Mouse (Mus musculus) lung, embryonic 15.5 days (tissue): ENCODE data around the gene Supt4a. TPM values are rescaled to one million over a fixed set of nuclear protein-coding genes. Genes with fewer than 3 reads are reported as not detected.

Source experiments
- ATAC-seq: fragments of 200-750 bp; cut with Nextera tagmentation; 2 replicates; pipeline ENCODE4 v1.8.0; 2017; ENCODE audit warnings: moderate number of reproducible peaks, borderline replicate concordance; ENCODE audit not compliant: low FRiP score, low TSS enrichment; ENCODE audit errors: extremely low read depth
- H3K27ac ChIP-seq: fragments of 300-500 bp; sonication (generic); 2 replicates; pipeline ENCODE4 v1.5.1; 2015; ENCODE audit warnings: moderate library complexity, mild to moderate bottlenecking, inconsistent platforms
- H3K27me3 ChIP-seq: fragments of 300-500 bp; sonication (generic); 2 replicates; pipeline ENCODE4 v1.6.1; 2015; ENCODE audit warnings: inconsistent platforms
- H3K36me3 ChIP-seq: fragments of 300-500 bp; sonication (generic); 2 replicates; pipeline ENCODE4 v1.6.1; 2015; ENCODE audit warnings: inconsistent platforms
- H3K4me1 ChIP-seq: fragments of 300-500 bp; sonication (generic); 2 replicates; pipeline ENCODE4 v1.6.1; 2015; ENCODE audit warnings: inconsistent platforms
- H3K4me2 ChIP-seq: fragments of 300-500 bp; sonication (generic); 2 replicates; pipeline ENCODE4 v1.6.1; 2015; ENCODE audit warnings: inconsistent platforms, mild to moderate bottlenecking, moderate library complexity
- H3K4me3 ChIP-seq: fragments of 300-500 bp; sonication (generic); 2 replicates; pipeline ENCODE4 v1.5.1; 2015; ENCODE audit warnings: mild to moderate bottlenecking, inconsistent platforms
- H3K9ac ChIP-seq: fragments of 300-500 bp; sonication (generic); 2 replicates; pipeline ENCODE4 v1.6.1; 2015; ENCODE audit warnings: inconsistent platforms
- H3K9me3 ChIP-seq: fragments of 300-500 bp; sonication (generic); 2 replicates; pipeline ENCODE4 v1.6.1; 2016; ENCODE audit warnings: inconsistent platforms
- WGBS: fragments of 180-500 bp; shearing (Covaris S2); methylation state at CpG from one replicate; pipeline ENCODE4 v1.1.7; 2015; 5-methylcytosine and 5-hydroxymethylcytosine counted together
- polyA plus RNA-seq: library from polyadenylated mRNA; unstranded; fragments of >200 nt; fragmentation: Nextera tagmentation; extraction: Ambion mirVana; gene quantifications from 2 replicates; pipeline ENCODE4 v1.2.1, GENCODE M21; 2015

The Supt4a gene
- polyA plus RNA-seq, 1 experiment from 2014 or later, result 144 TPM

GRCm38 (mm10) chr11:87727021-87727420, 10.3 kb upstream of the Supt4a start:
- Histone ChIP-seq H3K27ac (peak overlapping the region; percentile 69), H3K9ac (no peak overlapping the region), H3K4me3 (no peak overlapping the region), H3K27me3 (no peaks in the 10 kb centered on the region), H3K4me1 (peaks cover 21% of the 10 kb centered on the region), H3K9me3 (no peaks in the 10 kb centered on the region), H3K36me3 (peaks cover 8% of the 10 kb centered on the region; the same call in 1 of the 2 replicates), H3K4me2 (no peak overlapping the region)
- no peak for ATAC-seq
- WGBS, result 56% methylated on average over 11 of the region's 11 CpGs

GRCm38 (mm10) chr11:87727471-87727870, 9.9 kb upstream of the Supt4a start:
- Histone ChIP-seq H3K9ac (no peak overlapping the region), H3K4me1 (peaks cover 21% of the 10 kb centered on the region), H3K27me3 (no peaks in the 10 kb centered on the region), H3K9me3 (no peaks in the 10 kb centered on the region), H3K36me3 (peaks cover 8% of the 10 kb centered on the region; the same call in 1 of the 2 replicates), H3K4me2 (no peak overlapping the region), H3K4me3 (no peak overlapping the region), H3K27ac (no peak overlapping the region)
- WGBS, result 70% methylated on average over 4 of the region's 4 CpGs
- ATAC-seq, result no peak

GRCm38 (mm10) chr11:87728850-87729592, 8.3 kb upstream of the Supt4a start:
- Histone ChIP-seq H3K27me3 (no peaks in the 10 kb centered on the region), H3K4me3 (no peak overlapping the region), H3K9ac (no peak overlapping the region), H3K27ac (no peak overlapping the region), H3K4me2 (no peak overlapping the region), H3K9me3 (no peaks in the 10 kb centered on the region), H3K36me3 (peaks cover 8% of the 10 kb centered on the region; the same call in 1 of the 2 replicates), H3K4me1 (peaks cover 21% of the 10 kb centered on the region)
- no peak for ATAC-seq
- 46% methylated on average over 18 of the region's 18 CpGs for WGBS

- Histone ChIP-seq H3K36me3 (peaks cover 8% of the 10 kb centered on the region; the same call in 1 of the 2 replicates), H3K9ac (no peak overlapping the region), H3K4me3 (no peak overlapping the region), H3K4me1 (peaks cover 20% of the 10 kb centered on the region), H3K4me2 (no peak overlapping the region), H3K27me3 (no peaks in the 10 kb centered on the region), H3K27ac (no peak overlapping the region), H3K9me3 (no peaks in the 10 kb centered on the region)
- ATAC-seq, result no peak
- WGBS, result 69% methylated on average over 13 of the region's 13 CpGs
Measured at GRCm38 (mm10) chr11:87729593-87730185, 7.7 kb upstream of the Supt4a start.

- 77% methylated on average over 10 of the region's 10 CpGs for WGBS
Measured at GRCm38 (mm10) chr11:87730652-87731310, 6.6 kb upstream of the Supt4a start.

GRCm38 (mm10) chr11:87734346-87734745, 3.0 kb upstream of the Supt4a start:
- Histone ChIP-seq H3K9ac (no peak overlapping the region; the same call in 1 of the 2 replicates), H3K27ac (no peak overlapping the region), H3K27me3 (no peaks in the 10 kb centered on the region), H3K4me3 (no peak overlapping the region), H3K4me1 (peaks cover 17% of the 10 kb centered on the region), H3K4me2 (0 out of 2 replicates have a peak overlapping the region, but pooled peaks have one; percentile 5), H3K36me3 (peaks cover 9% of the 10 kb centered on the region; the same call in 1 of the 2 replicates), H3K9me3 (no peaks in the 10 kb centered on the region)
- ATAC-seq, result no peak
- WGBS, result 44% methylated on average over 5 of the region's 5 CpGs

More at GRCm38 (mm10) chr11:87730652-87731310, 6.6 kb upstream of the Supt4a start:
- H3K36me3 ChIP-seq, result peaks cover 8% of the 10 kb centered on the region; the same call in 1 of the 2 replicates
- no peak overlapping the region for H3K9ac ChIP-seq
- H3K4me1 ChIP-seq, result peaks cover 14% of the 10 kb centered on the region
- H3K9me3 ChIP-seq, result no peaks in the 10 kb centered on the region
- no peaks in the 10 kb centered on the region for H3K27me3 ChIP-seq
- no peak overlapping the region for H3K4me2 ChIP-seq
- no peak overlapping the region for H3K4me3 ChIP-seq
- no peak overlapping the region for H3K27ac ChIP-seq
- no peak for ATAC-seq

- WGBS, result 59% methylated on average over 6 of the region's 6 CpGs
- H3K4me2 ChIP-seq, result peak overlapping the region; percentile 75
- H3K9ac ChIP-seq, result 0 out of 2 replicates have a peak overlapping the region, but pooled peaks have one; percentile 50
- H3K27me3 ChIP-seq, result no peaks in the 10 kb centered on the region
- no peak for ATAC-seq
- peaks cover 17% of the 10 kb centered on the region for H3K4me1 ChIP-seq
- H3K27ac ChIP-seq, result peak overlapping the region; percentile 90; the same call in 1 of the 2 replicates
- peaks cover 20% of the 10 kb centered on the region for H3K36me3 ChIP-seq
- H3K4me3 ChIP-seq, result no peak overlapping the region
- no peaks in the 10 kb centered on the region for H3K9me3 ChIP-seq
Measured at GRCm38 (mm10) chr11:87735691-87736090, 1.7 kb upstream of the Supt4a start.

GRCm38 (mm10) chr11:87736647-87737134, 661 bp upstream of the Supt4a start:
- no peaks in the 10 kb centered on the region for H3K9me3 ChIP-seq
- peak overlapping the region; percentile 50 for H3K9ac ChIP-seq
- H3K36me3 ChIP-seq, result peaks cover 18% of the 10 kb centered on the region
- ATAC-seq, result peak; percentile 85
- under 1% methylated on average over 31 of the region's 31 CpGs for WGBS
- peak overlapping the region; percentile 90 for H3K27ac ChIP-seq
- peak overlapping the region; percentile 72 for H3K4me3 ChIP-seq
- peaks cover 17% of the 10 kb centered on the region for H3K4me1 ChIP-seq
- peak overlapping the region; percentile 75 for H3K4me2 ChIP-seq
- no peaks in the 10 kb centered on the region for H3K27me3 ChIP-seq

- 88% methylated on average over 3 of the region's 3 CpGs for WGBS
Measured at GRCm38 (mm10) chr11:87743691-87744090, 6.3 kb downstream of the Supt4a start.

GRCm38 (mm10) chr11:87744964-87745363, 7.6 kb downstream of the Supt4a start:
- WGBS, result 86% methylated on average over 4 of the region's 4 CpGs
- Histone ChIP-seq H3K27me3 (no peaks in the 10 kb centered on the region), H3K4me1 (0 out of 2 replicates have a peak, but pooled peaks cover 4% of the 10 kb centered on the region), H3K4me3 (no peak overlapping the region), H3K4me2 (no peak overlapping the region), H3K9me3 (no peaks in the 10 kb centered on the region), H3K36me3 (peaks cover 36% of the 10 kb centered on the region), H3K27ac (no peak overlapping the region), H3K9ac (no peak overlapping the region)
- no peak for ATAC-seq

More at GRCm38 (mm10) chr11:87743691-87744090, 6.3 kb downstream of the Supt4a start:
- Histone ChIP-seq H3K4me3 (no peak overlapping the region), H3K9ac (no peak overlapping the region), H3K4me1 (0 out of 2 replicates have a peak, but pooled peaks cover 2% of the 10 kb centered on the region), H3K27me3 (no peaks in the 10 kb centered on the region), H3K4me2 (no peak overlapping the region), H3K36me3 (peaks cover 44% of the 10 kb centered on the region), H3K27ac (no peak overlapping the region), H3K9me3 (no peaks in the 10 kb centered on the region)
- no peak for ATAC-seq

GRCm38 (mm10) chr11:87745632-87746555, 8.5 kb downstream of the Supt4a start:
- Histone ChIP-seq H3K4me2 (no peak overlapping the region), H3K4me1 (0 out of 2 replicates have a peak, but pooled peaks cover 4% of the 10 kb centered on the region), H3K4me3 (no peak overlapping the region), H3K9ac (no peak overlapping the region), H3K36me3 (peaks cover 28% of the 10 kb centered on the region), H3K27me3 (no peaks in the 10 kb centered on the region), H3K27ac (no peak overlapping the region), H3K9me3 (no peaks in the 10 kb centered on the region)
- WGBS, result 70% methylated on average over 9 of the region's 9 CpGs
- no peak for ATAC-seq
